Mouse (Mus musculus): ENCODE results near the gene Rsc1a1. TPM values are rescaled to one million over a fixed set of nuclear protein-coding genes. Genes with fewer than 3 reads are reported as not detected.

The Rsc1a1 gene
- not detected for total RNA-seq (2021)
- long read RNA-seq, experiment 1, partial matches to known transcripts: 0 of 1 reads
- long read RNA-seq, experiment 1, other reads (novel, unspliced or antisense): 0 of 1 reads
- long read RNA-seq, experiment 2, partial matches to known transcripts: 0 of 3 reads
- long read RNA-seq, experiment 2, other reads (novel, unspliced or antisense): 0 of 3 reads

DNA sequence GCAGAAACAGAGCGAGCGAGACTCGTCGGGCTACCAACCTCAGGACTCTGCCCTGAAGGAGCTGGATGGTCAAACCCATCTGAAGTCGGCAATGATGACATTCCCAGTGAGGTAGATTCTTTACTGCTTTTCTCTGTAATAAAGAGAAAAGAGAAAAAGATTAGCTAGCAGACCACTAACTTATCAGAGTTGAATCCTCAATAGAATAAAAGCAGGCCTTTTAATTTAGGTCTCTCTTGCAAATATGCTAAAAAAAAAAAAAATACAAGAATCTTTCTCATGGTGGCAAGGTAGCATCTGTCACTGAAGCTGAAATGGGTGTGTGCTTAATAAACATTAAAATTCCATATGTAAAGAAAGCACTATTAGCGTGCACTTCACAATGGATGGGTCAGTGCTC is at the start of gene Rsc1a1:
Gene Rsc1a1, minus strand, starts transcription at position 101 of the 400 bp plus-strand sequence.
- DNase-seq (ENCODE audit: low spot score in 2 of 2): no peak

DNA sequence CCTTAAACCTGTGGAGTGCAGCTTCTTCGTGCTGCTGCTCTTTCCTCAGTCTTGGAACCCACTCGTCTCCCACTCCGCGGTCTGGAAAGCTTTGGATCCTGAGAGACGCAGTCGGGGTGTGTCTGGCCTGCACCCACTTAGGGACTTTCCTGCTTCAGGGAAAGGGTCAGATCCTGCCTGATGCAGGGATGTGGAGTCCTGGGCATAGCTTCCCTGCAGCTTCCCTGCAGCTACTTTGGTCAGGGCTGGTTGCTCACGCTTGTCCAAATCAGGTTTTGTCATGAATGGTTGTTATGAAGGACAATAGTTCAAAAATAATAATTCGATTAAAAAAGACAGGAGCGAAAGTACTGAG is 49.8 kb upstream of the Rsc1a1 start:
- DNase-seq (ENCODE audit: low spot score in 2 of 2): no peak

GRCm38 (mm10) chr4:141734446-141735205 is 49.2 kb upstream of the Rsc1a1 start:
- peak; percentile 40 to 71 for DNase-seq (ENCODE audit: low spot score in 2 of 2)

- DNase-seq (ENCODE audit: low spot score in 2 of 2): no peak
These were observed 46.4 kb upstream of the Rsc1a1 start for GRCm38 (mm10) chr4:141731766-141732165.

GRCm38 (mm10) chr4:141730401-141730800 is 45.0 kb upstream of the Rsc1a1 start:
- no peak for DNase-seq (ENCODE audit: low spot score in 2 of 2)

DNA sequence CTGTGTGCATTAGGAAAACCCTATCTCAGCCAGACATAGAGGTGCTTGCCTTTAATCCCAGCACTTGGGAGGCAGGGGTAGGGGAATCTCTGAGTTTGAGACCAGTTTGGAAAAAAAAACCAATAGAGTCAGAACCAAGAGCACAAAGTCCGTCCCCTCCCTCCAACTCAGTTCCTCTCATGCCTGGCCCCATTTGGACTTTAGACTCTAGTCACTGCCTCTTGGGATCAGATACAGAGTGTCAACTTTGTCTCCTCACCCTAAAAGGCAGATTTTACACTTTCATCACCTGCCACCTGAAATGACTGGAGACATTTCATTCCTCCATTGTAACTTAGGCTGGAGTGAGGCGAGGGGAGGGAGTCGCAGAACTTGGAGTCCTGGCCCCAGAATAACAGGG is 43.9 kb upstream of the Rsc1a1 start:
- no peak for DNase-seq (ENCODE audit: low spot score in 2 of 2)

DNA sequence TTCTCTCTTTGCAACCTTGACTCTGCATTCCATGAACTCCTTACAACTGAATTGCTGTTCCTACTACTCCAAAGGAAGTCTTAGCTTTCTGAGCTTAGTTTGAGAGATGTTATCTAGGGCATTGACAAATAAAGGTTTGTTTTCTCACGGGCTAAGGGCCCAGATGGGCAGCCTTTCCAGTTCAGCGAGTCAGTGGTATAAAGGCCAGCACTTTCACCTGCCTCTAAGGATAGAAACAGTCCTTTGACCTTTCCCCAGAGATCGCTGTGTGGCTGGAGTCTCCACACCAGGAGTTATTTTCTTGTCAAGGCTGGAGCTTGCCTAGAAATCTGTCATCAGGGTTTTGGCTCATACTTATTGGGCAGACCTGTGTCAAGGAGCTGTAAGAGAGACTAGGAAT is 40.3 kb upstream of the Rsc1a1 start:
- DNase-seq (ENCODE audit: low spot score in 2 of 2): no peak

- DNase-seq (ENCODE audit: low spot score in 2 of 2): no peak
These were observed 39.9 kb upstream of the Rsc1a1 start for GRCm38 (mm10) chr4:141725277-141725676.

- no peak for DNase-seq (ENCODE audit: low spot score in 2 of 2)
These were observed 39.2 kb upstream of the Rsc1a1 start for GRCm38 (mm10) chr4:141724594-141724993.

DNA sequence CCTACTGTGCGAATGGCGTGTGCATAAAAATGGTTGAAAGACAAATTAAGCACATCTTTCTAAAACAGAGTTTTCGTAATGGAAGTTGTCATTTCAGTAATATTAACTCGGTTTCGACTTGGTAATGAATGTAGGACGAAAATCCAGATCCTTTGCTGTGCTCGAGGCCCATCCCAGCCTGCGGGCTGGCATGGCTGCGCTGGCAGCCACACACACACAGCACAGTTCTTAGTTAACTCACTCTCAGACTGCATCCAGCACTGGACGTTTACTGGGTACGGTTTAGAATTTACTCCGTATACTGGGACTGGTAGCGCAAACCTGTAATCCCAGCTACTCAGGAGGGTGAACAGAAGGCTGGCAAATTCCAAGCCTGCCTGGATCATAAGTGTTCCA is 38.3 kb upstream of the Rsc1a1 start:
- no peak for DNase-seq (ENCODE audit: low spot score in 2 of 2)

DNA sequence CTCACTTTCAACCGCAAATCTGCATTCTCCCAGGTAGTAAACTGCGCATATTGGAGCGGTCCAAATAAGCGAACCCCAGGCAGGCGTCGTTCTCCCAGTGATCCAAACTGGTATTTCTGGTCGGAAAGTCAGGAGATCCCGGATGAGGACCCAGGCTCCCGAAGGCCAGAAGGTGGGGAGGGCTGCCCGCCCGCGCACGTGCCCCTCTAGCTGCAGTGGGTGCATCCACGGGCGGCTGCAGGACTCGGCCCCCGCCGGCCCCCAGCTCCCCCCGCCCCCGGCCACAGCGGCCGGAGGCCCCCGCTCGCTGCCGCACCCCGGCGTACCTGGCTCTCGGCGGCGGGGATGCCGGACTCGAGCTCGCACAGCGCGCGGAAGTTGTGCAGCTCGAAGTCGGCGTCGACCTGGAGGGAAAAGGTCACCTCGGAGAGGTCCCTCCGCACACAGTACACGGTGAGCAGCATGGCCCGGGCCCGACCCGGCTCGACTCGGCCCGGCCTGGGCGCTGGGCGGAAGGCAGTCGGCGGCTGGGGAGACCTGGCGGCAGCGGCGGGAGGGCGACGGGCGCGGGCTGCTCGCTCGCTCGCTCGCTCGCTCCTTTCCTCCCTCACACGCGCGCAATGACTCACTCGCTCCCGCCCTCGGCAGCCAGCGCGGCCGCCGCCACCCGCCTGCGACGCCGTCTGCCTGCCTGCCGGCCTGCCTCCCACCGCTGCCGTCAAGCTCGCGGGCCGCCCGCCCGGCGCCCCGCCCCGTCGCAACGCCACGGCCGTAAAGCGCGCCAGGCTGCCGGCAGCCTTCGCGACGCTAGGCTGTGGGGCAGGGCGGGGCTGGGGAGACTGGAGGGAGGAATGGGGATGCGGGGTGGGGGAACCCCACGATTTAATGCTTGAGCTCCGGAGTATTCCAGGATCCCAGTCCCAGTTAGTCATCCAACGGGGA is 37.6 kb upstream of the Rsc1a1 start, which contains the start of gene Ddi2:
Gene Ddi2, minus strand, starts transcription at position 689 of the 942 bp plus-strand sequence.
- peak; percentile 79 to 82 for DNase-seq (ENCODE audit: low spot score in 2 of 2)

DNA sequence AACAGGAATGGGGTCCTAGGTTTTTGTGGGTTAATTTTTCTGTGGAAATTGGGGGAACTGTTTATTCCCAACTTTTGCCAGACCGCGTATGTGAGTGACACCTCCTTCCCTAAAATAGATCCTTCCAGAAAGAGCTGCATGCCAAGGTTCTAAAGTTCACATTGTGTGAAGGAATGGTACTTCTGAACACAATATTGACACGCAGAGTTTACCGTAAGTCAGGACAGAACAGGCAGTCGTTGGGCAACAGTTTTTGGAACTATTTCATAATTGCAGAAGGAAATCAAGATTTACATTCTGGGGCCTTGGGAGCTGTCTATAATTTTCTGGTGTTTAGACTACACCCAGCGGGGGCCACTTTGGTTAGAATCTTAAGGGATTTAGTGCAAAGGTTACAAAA is 36.6 kb upstream of the Rsc1a1 start:
- no peak for DNase-seq (ENCODE audit: low spot score in 2 of 2)

- DNase-seq (ENCODE audit: low spot score in 2 of 2): no peak
These were observed 35.5 kb upstream of the Rsc1a1 start for GRCm38 (mm10) chr4:141720761-141721523.

GRCm38 (mm10) chr4:141719304-141719703 is 33.9 kb upstream of the Rsc1a1 start:
- DNase-seq (ENCODE audit: low spot score in 2 of 2): no peak

- no peak for DNase-seq (ENCODE audit: low spot score in 2 of 2)
These were observed 32.2 kb upstream of the Rsc1a1 start for GRCm38 (mm10) chr4:141717633-141718032.

DNA sequence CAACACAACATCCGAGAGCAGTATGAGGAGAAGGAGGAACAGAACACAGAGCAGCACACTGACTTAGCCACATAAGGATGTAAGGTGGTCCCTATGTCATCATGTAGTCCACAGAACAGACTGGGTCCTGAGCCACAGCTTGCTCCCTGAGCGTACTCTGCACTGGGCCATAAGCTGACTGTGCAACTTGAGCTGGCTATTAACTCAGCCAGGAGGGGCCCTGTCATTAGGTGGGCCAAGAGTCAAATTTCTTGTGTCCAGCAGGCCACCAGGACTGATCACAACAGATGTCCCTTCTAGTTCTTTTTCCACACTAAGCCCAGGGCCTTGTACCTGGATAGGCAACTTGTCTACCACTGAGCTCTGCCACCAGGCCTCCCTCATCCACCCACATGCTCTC is 29.6 kb upstream of the Rsc1a1 start:
- no peak for DNase-seq (ENCODE audit: low spot score in 2 of 2)

- no peak for DNase-seq (ENCODE audit: low spot score in 2 of 2)
These were observed 28.3 kb upstream of the Rsc1a1 start for GRCm38 (mm10) chr4:141713598-141714142.

- no peak for DNase-seq (ENCODE audit: low spot score in 2 of 2)
These were observed 25.9 kb upstream of the Rsc1a1 start for GRCm38 (mm10) chr4:141711250-141711649.

DNA sequence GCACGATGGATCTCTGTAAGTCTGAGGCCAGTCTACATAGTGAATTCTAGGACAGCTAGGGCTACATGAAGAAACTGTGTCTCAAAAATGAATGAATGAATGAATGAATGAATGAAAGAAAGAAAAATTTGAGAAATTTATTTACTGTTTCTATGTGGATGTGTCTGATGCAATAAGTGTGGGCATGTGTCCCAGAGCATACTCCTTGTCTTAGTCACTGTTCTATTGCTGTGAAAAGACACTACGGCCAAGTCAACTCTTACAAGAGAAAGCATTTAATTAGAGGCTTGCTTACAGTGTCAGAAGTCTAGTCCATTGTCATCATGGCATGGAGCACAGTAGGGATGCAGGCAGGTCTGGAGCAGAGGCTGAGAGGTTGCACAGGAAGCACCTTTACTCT is 23.6 kb upstream of the Rsc1a1 start:
- DNase-seq (ENCODE audit: low spot score in 2 of 2): no peak

GRCm38 (mm10) chr4:141708005-141708404 is 22.6 kb upstream of the Rsc1a1 start:
- no peak for DNase-seq (ENCODE audit: low spot score in 2 of 2)

DNA sequence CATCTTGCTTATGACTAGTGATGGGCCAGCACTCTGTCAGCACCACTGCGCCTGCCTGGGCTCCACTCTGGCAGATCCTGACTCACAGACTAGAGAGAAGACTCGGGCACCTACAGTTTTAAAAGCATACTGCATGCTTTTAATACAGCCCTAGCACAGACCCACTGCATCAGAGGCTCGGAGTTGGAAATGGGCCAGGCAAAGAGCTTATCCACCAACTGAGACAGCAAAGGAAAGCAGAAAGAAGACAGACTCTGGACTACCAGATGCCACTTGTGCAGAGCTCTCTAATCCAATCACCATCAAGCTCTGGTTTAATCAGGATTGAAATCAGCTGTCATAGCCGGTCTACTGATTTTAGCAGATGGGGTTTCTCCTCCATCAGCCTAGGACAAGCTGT is 19.9 kb upstream of the Rsc1a1 start:
- no peak for DNase-seq (ENCODE audit: low spot score in 2 of 2)

Data from adrenal gland, postnatal 4 days (tissue).